Comparison of ENCODE assay signal across 9 mouse cellular contexts in genomic region chr8:121273195-121273594, GRCm38 (mm10).
DNase-seq lines count a peak whose midpoint lies in the region; ATAC-seq and TF ChIP-seq lines count a peak whose summit lies in the region.
"Had no signal": no experiment of that assay in that cellular context is flagged by ENCODE, and none has a peak within 500 bp of the region (broad histone marks: within the 10 kb centered on the region; RNA-seq: fewer than 3 reads in every experiment).

No protein-coding gene starts in this region.

- no peak overlapping the region for H3K4me2 ChIP-seq in heart, postnatal 0 days (ENCODE audit: low read depth, low read length)
- peak overlapping the region; percentile 32; the same call in 1 of the 2 replicates for H3K4me2 ChIP-seq in midbrain, embryonic 15.5 days

- peaks cover 78% of the 10 kb centered on the region for H3K27me3 ChIP-seq in megakaryocyte, embryonic 14.5 days (replicated peaks)
- H3K27me3 ChIP-seq in heart, postnatal 0 days (ENCODE audit: control insufficient read depth, insufficient read depth, low read length) = 0 out of 2 replicates have a peak, but pooled peaks cover 14% of the 10 kb centered on the region
- H3K27me3 ChIP-seq in midbrain, embryonic 15.5 days (replicated peaks) = no peaks in the 10 kb centered on the region

- H3K4me1 ChIP-seq in megakaryocyte, embryonic 14.5 days = no peaks in the 10 kb centered on the region
- H3K4me1 ChIP-seq in heart, postnatal 0 days (ENCODE audit: control insufficient read depth, insufficient read depth) = no peaks in the 10 kb centered on the region
- peaks cover 5% of the 10 kb centered on the region; the same call in 1 of the 2 replicates for H3K4me1 ChIP-seq in midbrain, embryonic 15.5 days

- 45% methylated on average over 14 of the region's 14 CpGs for WGBS in heart, postnatal 0 days
- 57% methylated on average over 14 of the region's 14 CpGs for WGBS in midbrain, embryonic 15.5 days

- H3K9ac ChIP-seq in heart, postnatal 0 days (replicated peaks; ENCODE audit: low read depth, low read length) = no peak overlapping the region
- no peak overlapping the region for H3K9ac ChIP-seq in midbrain, embryonic 15.5 days

- H3K27ac ChIP-seq in heart, postnatal 0 days (ENCODE audit: low read depth) = no peak overlapping the region
- no peak overlapping the region for H3K27ac ChIP-seq in midbrain, embryonic 15.5 days

- no peak for TF ChIP-seq EP300 in heart, postnatal 0 days (IDR thresholded peaks at IDR 0.05; ENCODE audit: low read depth)

- ATAC-seq in CD4-positive, CD25-positive, alpha-beta regulatory T cell, adult 4 months = no peak
- ATAC-seq in megakaryocyte, adult 5-6 weeks (ENCODE audit: poor library complexity, severe bottlenecking) = no peak
- ATAC-seq in heart, postnatal 0 days (ENCODE audit: insufficient read depth, low read depth) = peak; percentile 52; the same call in 1 of the 2 replicates
- ATAC-seq in midbrain, embryonic 15.5 days (replicated peaks) = peak; percentile 86

- no peaks in the 10 kb centered on the region for H3K9me3 ChIP-seq in megakaryocyte, embryonic 14.5 days
- H3K9me3 ChIP-seq in heart, postnatal 0 days (replicated peaks; ENCODE audit: control insufficient read depth, low read length) = no peaks in the 10 kb centered on the region
- no peaks in the 10 kb centered on the region for H3K9me3 ChIP-seq in midbrain, embryonic 15.5 days

- no peaks in the 10 kb centered on the region for H3K36me3 ChIP-seq in megakaryocyte, embryonic 14.5 days (replicated peaks; ENCODE audit: low read length)
- no peaks in the 10 kb centered on the region for H3K36me3 ChIP-seq in heart, postnatal 0 days (replicated peaks; ENCODE audit: control insufficient read depth, insufficient read depth, low read length)
- no peaks in the 10 kb centered on the region for H3K36me3 ChIP-seq in midbrain, embryonic 15.5 days (replicated peaks)

- DNase-seq in CD4-positive, CD25-positive, alpha-beta regulatory T cell, adult 2 months (ENCODE audit: low read depth, low spot score) = peak; percentile 8
- peak; percentile 46 for DNase-seq in heart, postnatal 0 days (ENCODE audit: low spot score)
- no peak for DNase-seq in gastrocnemius, adult 18-20 months (ENCODE audit: low spot score)
- no peak for DNase-seq in right cerebral cortex, postnatal 4 days

- peak overlapping the region; percentile 67 for H3K4me3 ChIP-seq in megakaryocyte, embryonic 14.5 days (replicated peaks)
- H3K4me3 ChIP-seq in heart, postnatal 0 days (ENCODE audit: low read depth, low read length) = no peak overlapping the region
- H3K4me3 ChIP-seq in midbrain, embryonic 15.5 days = peak overlapping the region; percentile 16; the same call in 1 of the 2 replicates
- H3K4me3 ChIP-seq: myocyte had no signal

- no peak for TF ChIP-seq CTCF in heart, postnatal 0 days (IDR thresholded peaks at IDR 0.05; ENCODE audit: low read depth)

Comparison
In these comparisons a context has a peak if more than half of its experiments do, and no peak if none do; other contexts are left out.
1. DNase-seq: peak in CD4-positive, CD25-positive, alpha-beta regulatory T cell, adult 2 months (single experiment) and heart, postnatal 0 days (single experiment); none in gastrocnemius, adult 18-20 months (single experiment) and right cerebral cortex, postnatal 4 days (single experiment).
2. ATAC-seq: peak in heart, postnatal 0 days (single experiment) and midbrain, embryonic 15.5 days (single experiment); none in CD4-positive, CD25-positive, alpha-beta regulatory T cell, adult 4 months (single experiment) and megakaryocyte, adult 5-6 weeks (single experiment).